Mouse (Mus musculus): ENCODE measurements at regions not wholly inside any gene's neighbourhood (a gene's known extent, or its start where the extent isn't known, plus 50 kb on each side); places are given as distances from the start of the nearest gene placed in this dataset.

- DNase-seq (ENCODE audit: low read depth, low spot score) = no peak
Measured at GRCm38 (mm10) chr14:76717081-76717480, 160.4 kb upstream of the Serp2 start.

- no peak for DNase-seq (ENCODE audit: low read depth, low spot score)
Measured at GRCm38 (mm10) chr14:76714727-76715126, 158.0 kb upstream of the Serp2 start.

GRCm38 (mm10) chr14:76713946-76714345 lies 157.3 kb upstream of the Serp2 start:
- no peak for DNase-seq (ENCODE audit: low read depth, low spot score)

GRCm38 (mm10) chr14:76708728-76709127 lies 152.0 kb upstream of the Serp2 start:
- no peak for DNase-seq (ENCODE audit: low read depth, low spot score)

- no peak for DNase-seq (ENCODE audit: low read depth, low spot score)
Measured at GRCm38 (mm10) chr14:76703373-76703764, 146.7 kb upstream of the Serp2 start.

GRCm38 (mm10) chr14:76702709-76703372 lies 146.2 kb upstream of the Serp2 start:
- DNase-seq (ENCODE audit: low read depth, low spot score) = no peak

GRCm38 (mm10) chr14:76701911-76702708 lies 145.4 kb upstream of the Serp2 start:
- no peak for DNase-seq (ENCODE audit: low read depth, low spot score)

GRCm38 (mm10) chr14:76701304-76701703 lies 144.6 kb upstream of the Serp2 start:
- no peak for DNase-seq (ENCODE audit: low read depth, low spot score)

GRCm38 (mm10) chr14:76700796-76701195 lies 144.1 kb upstream of the Serp2 start:
- DNase-seq (ENCODE audit: low read depth, low spot score) = no peak

GRCm38 (mm10) chr14:76700190-76700589 lies 143.5 kb upstream of the Serp2 start:
- DNase-seq (ENCODE audit: low read depth, low spot score) = no peak

GRCm38 (mm10) chr14:76698718-76699402 lies 142.2 kb upstream of the Serp2 start:
- peak; percentile 49 for DNase-seq (ENCODE audit: low read depth, low spot score)

- no peak for DNase-seq (ENCODE audit: low read depth, low spot score)
Measured at GRCm38 (mm10) chr14:76696729-76697128, 140.0 kb upstream of the Serp2 start.

GRCm38 (mm10) chr14:76695691-76696355 lies 139.1 kb upstream of the Serp2 start:
- DNase-seq (ENCODE audit: low read depth, low spot score) = no peak

GRCm38 (mm10) chr14:76694894-76695293 lies 138.2 kb upstream of the Serp2 start:
- no peak for DNase-seq (ENCODE audit: low read depth, low spot score)

- DNase-seq (ENCODE audit: low read depth, low spot score) = peak; percentile 45
Measured at GRCm38 (mm10) chr14:76693351-76694317, 136.9 kb upstream of the Serp2 start.

GRCm38 (mm10) chr14:76687971-76688407 lies 131.3 kb upstream of the Serp2 start:
- peak; percentile 71 for DNase-seq (ENCODE audit: low read depth, low spot score)

- DNase-seq (ENCODE audit: low read depth, low spot score) = no peak
Measured at GRCm38 (mm10) chr14:76686762-76687453, 130.2 kb upstream of the Serp2 start.

- no peak for DNase-seq (ENCODE audit: low read depth, low spot score)
Measured at GRCm38 (mm10) chr14:76685830-76686761, 129.4 kb upstream of the Serp2 start.

GRCm38 (mm10) chr14:76684327-76684726 lies 127.6 kb upstream of the Serp2 start:
- DNase-seq (ENCODE audit: low read depth, low spot score) = no peak
